Mouse (Mus musculus): Measurements from ENCODE around the gene Acaca.

DNA sequence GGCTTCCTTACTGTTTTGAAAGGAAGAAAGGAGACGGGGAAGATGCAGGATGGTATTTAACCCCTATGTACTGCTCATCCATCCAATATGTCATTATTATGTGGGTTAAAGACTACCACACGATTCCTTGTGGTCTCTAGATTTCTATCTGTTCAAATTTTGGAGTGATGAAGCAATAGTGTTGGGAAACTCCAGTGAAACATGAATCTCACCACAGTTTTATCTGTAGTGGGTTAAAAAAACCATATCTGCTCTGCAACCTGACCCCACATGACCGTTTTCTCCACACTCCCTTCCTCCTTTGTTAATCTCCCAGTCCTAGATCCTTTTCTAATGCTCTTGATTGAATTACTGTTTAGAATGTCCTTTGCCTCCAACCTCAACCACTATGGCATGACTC, 163.1 kb downstream of the Acaca start:
- no peak for TF ChIP-seq CTCF (IDR thresholded peaks at IDR 0.05; ENCODE audit: borderline replicate concordance, extremely low read depth, insufficient read depth, insufficient read length)
- TF ChIP-seq POLR2A (IDR thresholded peaks at IDR 0.05; ENCODE audit: borderline replicate concordance, extremely low read depth, insufficient read depth, insufficient read length, poor library complexity, severe bottlenecking) = no peak

Measured in brain, embryonic 14.5 days (tissue).